Mouse (Mus musculus) lung, postnatal 0 days (tissue): ENCODE measurements at regions not wholly inside any gene's neighbourhood (a gene's known extent, or its start where the extent isn't known, plus 50 kb on each side); places are given as distances from the start of the nearest gene placed in this dataset.
A peak's percentile ranks its signal among the peaks of the same experiment; 100 is the strongest.

Source experiments
- ATAC-seq: fragments of 200-750 bp; cut with Nextera tagmentation; 2 replicates; pipeline ENCODE4 v1.8.0; 2017; ENCODE audit warnings: moderate library complexity
- DNase-seq: peaks from one replicate; pipeline ENCODE4 v3.0.0-alpha.2; 2016; ENCODE audit warnings: low spot score
- H3K27ac ChIP-seq: fragments of 300-500 bp; sonication (generic); 2 replicates; pipeline ENCODE4 v1.5.1; 2014; ENCODE audit warnings: antibody characterized with exemption, mild to moderate bottlenecking, low read length, mixed read lengths
- H3K27me3 ChIP-seq: fragments of 300-500 bp; sonication (generic); replicated peaks from 2 replicates; pipeline ENCODE4 v1.6.1; 2014; ENCODE audit warnings: low read length, mixed read lengths; ENCODE audit not compliant: insufficient read depth
- H3K36me3 ChIP-seq: fragments of 300-500 bp; sonication (generic); 2 replicates; pipeline ENCODE4 v1.6.1; 2014; ENCODE audit warnings: low read length, mixed read lengths; ENCODE audit not compliant: insufficient read depth
- H3K4me1 ChIP-seq: fragments of 300-500 bp; sonication (generic); 2 replicates; pipeline ENCODE4 v1.6.1; 2014; ENCODE audit warnings: antibody characterized with exemption, low read depth, low read length, mixed read lengths; ENCODE audit not compliant: insufficient read depth
- H3K4me2 ChIP-seq: fragments of 300-500 bp; sonication (generic); replicated peaks from 2 replicates; pipeline ENCODE4 v1.6.1; 2014; ENCODE audit warnings: low read depth, mild to moderate bottlenecking, low read length, moderate library complexity, mixed read lengths
- H3K4me3 ChIP-seq: fragments of 300-500 bp; sonication (generic); 2 replicates; pipeline ENCODE4 v1.5.1; 2014; ENCODE audit warnings: low read depth, low read length
- H3K9ac ChIP-seq: fragments of 300-500 bp; sonication (generic); replicated peaks from 2 replicates; pipeline ENCODE4 v1.6.1; 2014; ENCODE audit warnings: low read depth, mild to moderate bottlenecking
- H3K9me3 ChIP-seq: fragments of 300-500 bp; sonication (generic); 2 replicates; pipeline ENCODE4 v1.6.1; 2016; ENCODE audit warnings: low read length, mixed read lengths
- CTCF ChIP-seq: IDR thresholded peaks from 2 replicates; pipeline ENCODE4 v1.5.1; 2016; ENCODE audit warnings: antibody characterized with exemption, mild to moderate bottlenecking
- EP300 ChIP-seq: IDR thresholded peaks from 2 replicates; pipeline ENCODE4 v1.6.1; 2016; ENCODE audit warnings: antibody characterized with exemption, mild to moderate bottlenecking, control low read depth
- WGBS: fragments of 180-500 bp; shearing (Covaris S2); extraction: QIAGEN DNeasy Blood & Tissue Kit; methylation state at CpG from one replicate; pipeline ENCODE4 v1.1.7; 2014; 5-methylcytosine and 5-hydroxymethylcytosine counted together

DNA sequence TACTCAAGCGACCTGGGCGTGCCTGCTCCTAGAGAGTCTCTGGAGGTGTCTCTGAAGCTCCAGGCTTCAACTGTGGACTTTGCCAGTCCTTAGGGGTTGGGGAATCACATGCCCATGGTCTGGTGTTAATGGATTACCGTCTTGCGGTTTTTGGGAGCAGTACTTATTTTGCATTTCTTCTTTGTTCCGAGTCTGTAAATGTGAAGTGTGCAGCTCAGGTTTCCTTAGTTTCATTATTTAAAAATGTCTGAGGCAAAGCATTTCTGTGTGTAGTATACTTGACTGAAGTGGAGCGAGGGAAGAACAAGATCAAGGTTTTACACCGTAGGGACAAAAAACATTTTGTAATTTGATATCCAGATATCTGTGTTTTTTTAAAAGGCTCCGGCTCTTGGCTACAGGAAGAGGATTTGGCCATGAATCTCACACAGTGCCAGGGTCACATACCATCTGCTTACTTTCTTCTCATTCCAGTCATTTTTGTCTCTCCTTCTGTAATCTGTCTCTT, 231.0 kb downstream of the Igsf11 start:
- no peak overlapping the region for H3K4me3 ChIP-seq
- no peak overlapping the region for H3K27ac ChIP-seq
- H3K9me3 ChIP-seq, result no peaks in the 10 kb centered on the region
- DNase-seq, result peak; percentile 54
- no peaks in the 10 kb centered on the region for H3K36me3 ChIP-seq
- no peak for TF ChIP-seq EP300
- TF ChIP-seq CTCF, result no peak
- H3K9ac ChIP-seq, result no peak overlapping the region
- H3K4me2 ChIP-seq, result peak overlapping the region; percentile 33
- no peaks in the 10 kb centered on the region for H3K4me1 ChIP-seq
- peak; percentile 33 for ATAC-seq
- no peaks in the 10 kb centered on the region for H3K27me3 ChIP-seq
- WGBS, result 37% methylated on average over 8 of the region's 8 CpGs

DNA sequence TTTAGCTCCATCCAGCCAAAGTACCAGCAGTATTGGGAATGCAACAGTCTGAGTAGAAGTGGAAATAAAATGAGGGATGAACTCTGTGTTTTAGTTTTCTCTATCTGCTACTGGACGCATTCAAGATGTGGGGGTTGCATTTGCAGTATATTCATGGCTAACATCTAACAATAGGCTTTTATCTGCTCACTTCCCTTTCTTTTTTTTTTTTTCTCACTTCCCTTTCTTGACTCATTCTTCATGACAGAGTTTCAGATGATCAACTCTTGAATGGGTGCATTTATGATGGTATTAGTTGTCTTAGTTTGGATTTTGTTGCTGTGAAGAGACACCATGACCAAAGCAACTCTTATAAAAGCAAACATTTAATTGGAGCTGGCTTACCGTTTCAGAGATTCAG, 240.0 kb downstream of the Igsf11 start:
- WGBS, result 83% methylated on average over 2 of the region's 2 CpGs
- H3K9ac ChIP-seq, result no peak overlapping the region
- H3K4me1 ChIP-seq, result no peaks in the 10 kb centered on the region
- TF ChIP-seq CTCF (no peak), EP300 (no peak)
- no peaks in the 10 kb centered on the region for H3K27me3 ChIP-seq
- H3K36me3 ChIP-seq, result no peaks in the 10 kb centered on the region
- H3K4me3 ChIP-seq, result no peak overlapping the region
- ATAC-seq (no peak), DNase-seq (no peak)
- H3K27ac ChIP-seq, result no peak overlapping the region
- H3K9me3 ChIP-seq, result no peaks in the 10 kb centered on the region
- no peak overlapping the region for H3K4me2 ChIP-seq

DNA sequence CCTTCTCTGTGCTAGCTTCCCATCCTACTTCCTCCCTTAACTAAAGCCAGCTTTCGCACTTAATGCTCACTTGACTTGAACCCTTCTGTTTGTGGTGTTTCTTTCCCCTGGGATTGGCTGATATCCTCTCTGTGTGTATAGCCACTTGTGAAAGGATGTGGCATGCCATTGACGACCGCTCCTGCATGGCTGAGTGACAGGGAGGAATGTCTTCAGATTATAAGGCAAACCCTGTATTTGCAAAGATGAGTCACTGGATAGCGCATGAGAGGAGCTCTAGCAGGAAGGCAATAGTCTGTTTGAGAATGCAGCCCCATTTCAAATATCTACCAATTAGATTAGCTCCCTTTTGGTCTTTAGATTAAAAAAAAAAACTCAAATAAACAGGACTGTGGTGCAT, 243.3 kb downstream of the Igsf11 start:
- no peak overlapping the region for H3K4me3 ChIP-seq
- no peak overlapping the region for H3K4me2 ChIP-seq
- no peak overlapping the region for H3K27ac ChIP-seq
- no peaks in the 10 kb centered on the region for H3K36me3 ChIP-seq
- no peak for DNase-seq
- no peak overlapping the region for H3K9ac ChIP-seq
- TF ChIP-seq CTCF (no peak), EP300 (no peak)
- H3K4me1 ChIP-seq, result no peaks in the 10 kb centered on the region
- H3K27me3 ChIP-seq, result no peaks in the 10 kb centered on the region
- H3K9me3 ChIP-seq, result no peaks in the 10 kb centered on the region
- 37% methylated on average over 4 of the region's 4 CpGs for WGBS
- no peak for ATAC-seq

DNA sequence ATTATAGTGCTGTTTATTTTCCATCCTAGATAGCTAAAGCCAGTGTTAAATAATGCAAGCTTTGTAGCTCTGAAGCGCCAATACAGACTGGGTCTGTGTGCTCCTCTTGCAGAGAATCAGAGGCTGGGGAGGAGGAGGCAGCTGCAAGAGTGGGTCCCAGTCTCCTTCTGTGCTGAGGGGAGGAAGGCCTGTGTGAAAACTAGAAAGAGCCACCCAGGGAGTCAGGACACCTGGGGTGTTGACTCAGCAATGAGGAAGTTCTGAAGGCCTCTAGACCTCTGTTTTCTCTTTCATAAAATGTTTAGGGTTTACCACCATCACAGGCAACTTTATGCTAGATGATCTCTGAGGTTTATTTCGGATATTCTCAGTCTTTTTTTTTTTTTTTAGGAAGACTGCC, 254.7 kb downstream of the Igsf11 start:
- ATAC-seq (no peak), DNase-seq (no peak)
- Histone ChIP-seq H3K9me3 (no peaks in the 10 kb centered on the region), H3K36me3 (no peaks in the 10 kb centered on the region), H3K27me3 (no peaks in the 10 kb centered on the region), H3K27ac (no peak overlapping the region), H3K9ac (no peak overlapping the region), H3K4me2 (no peak overlapping the region), H3K4me3 (no peak overlapping the region), H3K4me1 (no peaks in the 10 kb centered on the region)
- WGBS, result 42% methylated on average over 2 of the region's 2 CpGs
- TF ChIP-seq EP300 (no peak), CTCF (no peak)

DNA sequence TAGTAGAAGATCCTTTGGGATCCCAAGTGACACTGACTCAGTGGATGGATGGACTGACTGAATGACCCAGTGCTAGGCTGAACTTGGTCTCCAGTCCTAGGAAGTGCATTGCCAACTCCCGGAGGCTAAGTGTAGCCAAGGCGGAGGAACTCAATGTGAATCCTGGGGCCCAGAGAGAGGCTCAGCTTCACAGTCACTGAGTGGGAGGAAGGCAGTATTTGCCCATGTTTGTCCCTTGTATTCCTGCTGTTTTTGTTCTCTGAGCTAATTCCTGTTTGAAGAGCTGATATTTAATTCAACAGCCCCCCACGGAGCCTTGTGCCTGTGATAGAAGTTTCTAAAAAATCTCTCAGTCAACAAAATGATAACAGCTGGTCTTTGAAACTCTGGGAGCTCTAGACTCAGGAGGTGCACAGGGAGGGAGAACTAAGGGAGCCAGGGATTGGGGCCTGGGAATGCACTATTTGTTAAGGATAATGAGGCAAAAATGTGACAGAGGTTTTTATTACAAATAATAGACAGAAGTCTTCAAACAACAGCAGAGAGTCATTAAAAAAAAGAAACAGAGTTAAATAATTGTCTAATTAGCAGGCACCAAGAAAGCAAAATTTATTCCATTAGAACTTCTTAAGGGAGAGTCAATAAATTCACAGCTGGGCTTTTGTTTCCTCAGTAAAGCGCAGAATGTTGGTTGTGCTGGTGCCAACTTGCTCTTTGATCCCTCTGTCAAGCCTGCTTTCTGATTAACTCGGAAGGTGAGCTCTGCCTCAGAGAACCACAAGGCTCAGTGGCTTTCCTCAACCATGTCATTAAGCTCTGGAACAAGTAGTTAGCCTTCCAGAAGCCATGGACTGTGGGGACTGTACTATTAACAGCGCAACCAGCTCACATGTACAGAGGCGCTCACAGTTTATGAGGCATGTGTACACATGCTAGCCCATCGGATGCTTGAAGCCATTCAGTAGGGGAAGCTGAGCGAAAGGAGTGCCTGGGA, 259.2 kb downstream of the Igsf11 start:
- H3K27ac ChIP-seq, result no peak overlapping the region
- H3K9me3 ChIP-seq, result no peaks in the 10 kb centered on the region
- no peaks in the 10 kb centered on the region for H3K36me3 ChIP-seq
- H3K27me3 ChIP-seq, result no peaks in the 10 kb centered on the region
- H3K9ac ChIP-seq, result no peak overlapping the region
- H3K4me2 ChIP-seq, result no peak overlapping the region
- no peaks in the 10 kb centered on the region for H3K4me1 ChIP-seq
- no peak for ATAC-seq
- no peak overlapping the region for H3K4me3 ChIP-seq
- DNase-seq, result no peak
- WGBS, result 66% methylated on average over 9 of the region's 9 CpGs
- no peak for TF ChIP-seq CTCF

DNA sequence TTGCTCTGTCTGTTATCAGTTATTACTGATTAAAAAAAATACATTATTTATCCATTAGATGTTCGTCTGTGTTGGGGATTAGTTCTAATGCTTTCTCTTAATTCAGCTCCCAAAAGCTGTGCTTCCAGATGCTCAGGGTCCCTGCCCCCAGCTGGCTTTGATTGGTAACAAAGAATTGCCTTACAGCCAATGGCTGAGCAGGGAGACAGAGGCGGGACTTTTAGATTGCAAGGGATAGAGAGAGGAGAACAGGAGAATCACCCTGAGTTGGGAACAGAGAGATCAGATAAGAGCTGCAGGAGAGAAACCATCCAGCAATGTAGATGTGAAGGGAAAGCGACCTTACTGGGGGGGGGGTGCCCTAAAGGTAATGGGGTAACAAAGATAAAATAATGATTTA, 266.4 kb downstream of the Igsf11 start:
- H3K4me1 ChIP-seq, result no peaks in the 10 kb centered on the region
- DNase-seq (no peak), ATAC-seq (no peak)
- WGBS, result 38% methylated on average over 3 of the region's 3 CpGs
- H3K4me3 ChIP-seq, result no peak overlapping the region
- no peak overlapping the region for H3K9ac ChIP-seq
- no peaks in the 10 kb centered on the region for H3K9me3 ChIP-seq
- no peak for TF ChIP-seq EP300
- TF ChIP-seq CTCF, result no peak
- H3K4me2 ChIP-seq, result no peak overlapping the region
- no peak overlapping the region for H3K27ac ChIP-seq
- no peaks in the 10 kb centered on the region for H3K27me3 ChIP-seq
- no peaks in the 10 kb centered on the region for H3K36me3 ChIP-seq
